In genomic region chr17:85683984-85684307, GRCm38 (mm10) we compare ENCODE assay signal across 11 mouse cellular contexts. TPM values are rescaled to one million over a fixed set of nuclear protein-coding genes. Genes with fewer than 3 reads are reported as not detected.
DNase-seq lines count a peak whose midpoint lies in the region; ATAC-seq lines count a peak whose summit lies in the region.
"Had no signal": no experiment of that assay in that cellular context is flagged by ENCODE, and none has a peak within 500 bp of the region (broad histone marks: within the 10 kb centered on the region; RNA-seq: fewer than 3 reads in every experiment).

No protein-coding gene starts in this region.

- 1% methylated on average over 17 of the region's 17 CpGs for WGBS in heart, embryonic 11.5 days (ENCODE audit: insufficient replicate concordance)
- WGBS in neural tube, embryonic 15.5 days, result 2% methylated on average over 17 of the region's 17 CpGs
- WGBS in limb, embryonic 11.5 days, result 2% methylated on average over 17 of the region's 17 CpGs

- H3K9ac ChIP-seq in heart, embryonic 11.5 days (ENCODE audit: low read depth, low read length), result no peak overlapping the region
- H3K9ac ChIP-seq in neural tube, embryonic 15.5 days (replicated peaks), result no peak overlapping the region
- H3K9ac ChIP-seq in limb, embryonic 11.5 days (ENCODE audit: low read length), result no peak overlapping the region

- H3K9me3 ChIP-seq in heart, embryonic 11.5 days (replicated peaks; ENCODE audit: control insufficient read depth, low read length), result no peaks in the 10 kb centered on the region
- H3K9me3 ChIP-seq in neural tube, embryonic 15.5 days (replicated peaks), result no peaks in the 10 kb centered on the region
- H3K9me3 ChIP-seq in limb, embryonic 11.5 days (ENCODE audit: control insufficient read depth, low read length), result no peaks in the 10 kb centered on the region

- H3K4me1 ChIP-seq in heart, embryonic 11.5 days (ENCODE audit: control insufficient read depth, insufficient read depth, low read length), result peaks cover 22% of the 10 kb centered on the region
- peaks cover 29% of the 10 kb centered on the region for H3K4me1 ChIP-seq in neural tube, embryonic 15.5 days
- H3K4me1 ChIP-seq in limb, embryonic 11.5 days (ENCODE audit: control insufficient read depth, insufficient read depth, low read length), result peaks cover 17% of the 10 kb centered on the region

- peaks cover 93% of the 10 kb centered on the region for H3K27me3 ChIP-seq in heart, embryonic 11.5 days (ENCODE audit: control insufficient read depth, insufficient read depth, low read length)
- H3K27me3 ChIP-seq in neural tube, embryonic 15.5 days (replicated peaks), result peaks cover 92% of the 10 kb centered on the region
- H3K27me3 ChIP-seq in limb, embryonic 11.5 days (ENCODE audit: control insufficient read depth, insufficient read depth, low read length), result peaks cover 84% of the 10 kb centered on the region

- H3K36me3 ChIP-seq in heart, embryonic 11.5 days (ENCODE audit: control insufficient read depth, insufficient read depth, low read length), result no peaks in the 10 kb centered on the region
- H3K36me3 ChIP-seq in neural tube, embryonic 15.5 days, result no peaks in the 10 kb centered on the region
- H3K36me3 ChIP-seq in limb, embryonic 11.5 days (ENCODE audit: control insufficient read depth, insufficient read depth, low read length), result no peaks in the 10 kb centered on the region

- H3K4me3 ChIP-seq in heart, embryonic 11.5 days (ENCODE audit: low read depth, low read length), result 0 out of 2 replicates have a peak overlapping the region, but pooled peaks have one; percentile 10
- H3K4me3 ChIP-seq in neural tube, embryonic 15.5 days (replicated peaks), result no peak overlapping the region
- H3K4me3 ChIP-seq in limb, embryonic 11.5 days (ENCODE audit: low read depth, low read length), result peak overlapping the region; percentile 14; the same call in 1 of the 2 replicates

- no peak for ATAC-seq in heart, embryonic 11.5 days (replicated peaks; ENCODE audit: insufficient number of reproducible peaks, low FRiP score, low TSS enrichment)
- no peak for ATAC-seq in neural tube, embryonic 15.5 days (ENCODE audit: low FRiP score)
- ATAC-seq in limb, embryonic 11.5 days (ENCODE audit: insufficient number of reproducible peaks, low FRiP score, low TSS enrichment, low read depth), result no peak
- ATAC-seq: activated CD4-positive, CD25-positive, alpha-beta regulatory T cell, adult 4 months had no signal

- H3K27ac ChIP-seq in heart, embryonic 11.5 days (ENCODE audit: low read depth, low read length), result no peak overlapping the region
- H3K27ac ChIP-seq in neural tube, embryonic 15.5 days (replicated peaks), result no peak overlapping the region
- H3K27ac ChIP-seq in limb, embryonic 11.5 days (replicated peaks; ENCODE audit: low read depth, low read length), result no peak overlapping the region

- DNase-seq in heart, postnatal 36 days, result no peak
- peak; percentile 51 for DNase-seq in neural tube, embryonic 10.5 days (ENCODE audit: extremely low spot score, low spot score)
- peak; percentile 44 for DNase-seq in limb, embryonic 11.5 days (ENCODE audit: low spot score)
- DNase-seq in layer of hippocampus, postnatal 10 days (ENCODE audit: low spot score in 2 of 2), result no peak
- no peak for DNase-seq in left cerebral cortex, adult 9 months (ENCODE audit: low spot score in 2 of 2)
- no peak for DNase-seq in frontal cortex, postnatal 25 days (ENCODE audit: low spot score in 2 of 2)
- DNase-seq: gastrocnemius, postnatal 36 days; layer of hippocampus, postnatal 36 days had no signal

- H3K4me2 ChIP-seq in heart, embryonic 11.5 days, result no peak overlapping the region
- no peak overlapping the region for H3K4me2 ChIP-seq in neural tube, embryonic 15.5 days
- H3K4me2 ChIP-seq in limb, embryonic 11.5 days (ENCODE audit: low read depth, severe bottlenecking), result peak overlapping the region; percentile 72; the same call in 1 of the 2 replicates

- intact Hi-C loops in heart, postnatal 36 days (cut with DNase I), result no loop called here

RNA-seq across cellular contexts. Expression of gene Six2, which starts 4.1 kb away (rescaled TPM):
- polyA plus RNA-seq in heart, embryonic 11.5 days (2014; fragmentation: Nextera tagmentation; extraction: Ambion mirVana), result 1.5 and 2.1 TPM in 2 replicates
- total RNA-seq in heart, postnatal 36 days (2021), result under 1 TPM; 0.30 to 0.33 TPM
- polyA plus RNA-seq in neural tube, embryonic 15.5 days (2015; fragmentation: Nextera tagmentation; extraction: Ambion mirVana), result 1.3 TPM in 1 of 2 replicates, not detected in the other
- polyA plus RNA-seq in limb, embryonic 11.5 days (2014; fragmentation: Nextera tagmentation; extraction: Ambion mirVana), result 7.8 and 8.4 TPM in 2 replicates
- total RNA-seq in layer of hippocampus, postnatal 10 days (2021), result under 1 TPM; 0.25 to 0.42 TPM
- polyA plus RNA-seq: activated CD4-positive, CD25-positive, alpha-beta regulatory T cell, adult 4 months had no signal

Comparison
In these comparisons a context has a peak if more than half of its experiments do, and no peak if none do; other contexts are left out.
1. DNase-seq: peak in neural tube, embryonic 10.5 days (single experiment) and limb, embryonic 11.5 days (single experiment); none in heart, postnatal 36 days (0 of 2), layer of hippocampus, postnatal 10 days (0 of 2), left cerebral cortex, adult 9 months (0 of 2) and frontal cortex, postnatal 25 days (0 of 2).